Mouse (Mus musculus) intestine, embryonic 14.5 days (tissue): Measurements from ENCODE around the gene Mapk9. TPM values are rescaled to one million over a fixed set of nuclear protein-coding genes. Genes with fewer than 3 reads are reported as not detected.

Experiments
- ATAC-seq: fragments of 200-750 bp; cut with Nextera tagmentation; replicated peaks from 2 replicates; pipeline ENCODE4 v1.8.0; 2017; ENCODE audit warnings: low read depth, moderate number of reproducible peaks, moderate TSS enrichment, moderate library complexity; ENCODE audit not compliant: low FRiP score, low TSS enrichment
- DNase-seq: peaks from one replicate; pipeline ENCODE4 v3.0.0-alpha.2; 2018; ENCODE audit warnings: low spot score
- H3K27ac ChIP-seq: fragments of 300-500 bp; sonication (generic); 2 replicates; pipeline ENCODE4 v1.5.1; 2014; ENCODE audit warnings: low read depth, mild to moderate bottlenecking, control low read depth
- H3K27me3 ChIP-seq: fragments of 300-500 bp; sonication (generic); replicated peaks from 2 replicates; pipeline ENCODE4 v1.6.1; 2014; ENCODE audit warnings: low read length, control low read depth; ENCODE audit not compliant: control insufficient read depth, insufficient read depth
- H3K36me3 ChIP-seq: fragments of 300-500 bp; sonication (generic); 2 replicates; pipeline ENCODE4 v1.6.1; 2014; ENCODE audit warnings: low read length, control low read depth; ENCODE audit not compliant: control insufficient read depth, insufficient read depth
- H3K4me1 ChIP-seq: fragments of 300-500 bp; sonication (generic); replicated peaks from 2 replicates; pipeline ENCODE4 v1.6.1; 2014; ENCODE audit warnings: low read length, control low read depth, mixed read lengths; ENCODE audit not compliant: control insufficient read depth, insufficient read depth
- H3K4me2 ChIP-seq: fragments of 300-500 bp; sonication (generic); 2 replicates; pipeline ENCODE4 v1.6.1; 2014; ENCODE audit warnings: low read length
- H3K4me3 ChIP-seq: fragments of 300-500 bp; sonication (generic); 2 replicates; pipeline ENCODE4 v1.5.1; 2014; ENCODE audit warnings: low read depth, low read length, control low read depth, mixed read lengths
- H3K9ac ChIP-seq: fragments of 300-500 bp; sonication (generic); 2 replicates; pipeline ENCODE4 v1.6.1; 2014; ENCODE audit warnings: mild to moderate bottlenecking, low read length
- H3K9me3 ChIP-seq: fragments of 300-500 bp; sonication (generic); 2 replicates; pipeline ENCODE4 v1.6.1; 2016; ENCODE audit warnings: low read length, control low read depth; ENCODE audit not compliant: control insufficient read depth
- WGBS: fragments of 180-500 bp; shearing (Covaris S2); extraction: QIAGEN DNeasy Blood & Tissue Kit; methylation state at CpG from one replicate; pipeline ENCODE4 v1.1.7; 2014; 5-methylcytosine and 5-hydroxymethylcytosine counted together
- polyA plus RNA-seq: library from polyadenylated mRNA; unstranded; fragments of >200 nt; fragmentation: Nextera tagmentation; extraction: Ambion mirVana; gene quantifications from 2 replicates; pipeline ENCODE4 v1.2.1, GENCODE M21; 2014

Gene Mapk9
- polyA plus RNA-seq, 1 experiment from 2014 or later = 32.2 TPM

DNA sequence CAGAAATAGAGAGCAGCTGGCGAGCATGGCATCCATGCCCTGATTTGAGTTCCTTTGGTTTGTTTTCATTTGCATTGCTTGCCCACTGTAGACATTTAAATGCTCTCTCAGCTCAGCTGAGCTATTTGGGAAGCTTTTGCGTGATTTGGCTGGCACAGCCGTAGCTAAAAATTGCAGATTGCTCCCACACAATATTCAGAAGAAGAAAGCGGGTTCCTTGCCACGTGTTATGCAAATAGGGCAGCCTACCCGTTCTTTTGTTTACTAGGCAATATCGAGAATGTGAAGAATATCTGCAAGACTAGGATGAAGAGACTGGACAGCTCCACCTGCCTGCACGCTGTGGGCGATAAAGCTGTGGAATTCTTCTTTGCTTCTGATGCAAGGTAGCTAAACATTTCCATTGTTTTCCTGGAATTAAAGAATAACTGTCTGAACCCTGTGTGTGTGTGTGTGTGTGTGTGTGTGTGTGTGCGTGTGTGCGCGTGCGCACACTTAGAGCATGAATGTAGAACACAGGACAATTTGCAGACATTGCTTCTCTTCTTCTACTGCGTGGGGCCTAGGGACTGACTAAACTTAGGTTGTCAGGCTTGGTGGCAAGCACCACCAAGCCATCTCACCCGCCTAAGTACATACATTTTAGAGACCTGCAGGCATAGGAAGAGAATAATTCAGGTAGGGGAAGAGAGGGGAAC, 27.5 kb upstream of the Mapk9 start:
- H3K4me2 ChIP-seq = no peak overlapping the region
- no peaks in the 10 kb centered on the region for H3K9me3 ChIP-seq
- H3K27ac ChIP-seq = no peak overlapping the region
- H3K4me1 ChIP-seq = no peaks in the 10 kb centered on the region
- DNase-seq (no peak), ATAC-seq (no peak)
- peaks cover 20% of the 10 kb centered on the region for H3K36me3 ChIP-seq
- no peak overlapping the region for H3K9ac ChIP-seq
- H3K27me3 ChIP-seq = no peaks in the 10 kb centered on the region
- WGBS = 89% methylated on average over 15 of the region's 15 CpGs
- H3K4me3 ChIP-seq = no peak overlapping the region

DNA sequence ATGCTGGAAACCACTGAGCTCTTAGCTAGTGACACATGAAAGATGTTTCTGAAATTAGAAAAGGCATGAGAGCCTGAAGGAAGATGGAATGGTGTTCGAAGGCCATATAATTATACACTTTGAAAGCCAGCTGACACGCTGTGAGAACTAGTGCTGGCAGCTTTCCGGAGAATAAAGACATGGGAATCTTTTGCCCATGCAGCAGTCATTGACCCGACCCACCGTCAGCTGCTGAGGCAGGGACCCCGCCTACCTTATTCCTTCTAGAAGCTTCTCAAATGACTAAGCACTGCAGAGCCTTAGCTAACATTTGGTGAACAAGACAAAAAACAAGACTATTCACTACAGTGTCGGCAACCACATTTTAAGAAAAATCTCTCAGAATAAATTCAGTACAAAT, 26.9 kb upstream of the Mapk9 start:
- Histone ChIP-seq H3K27ac (no peak overlapping the region), H3K4me1 (no peaks in the 10 kb centered on the region), H3K36me3 (peaks cover 27% of the 10 kb centered on the region), H3K27me3 (no peaks in the 10 kb centered on the region), H3K4me2 (no peak overlapping the region), H3K9ac (no peak overlapping the region), H3K4me3 (no peak overlapping the region), H3K9me3 (no peaks in the 10 kb centered on the region)
- 91% methylated on average over 7 of the region's 7 CpGs for WGBS
- ATAC-seq = no peak
- no peak for DNase-seq

DNA sequence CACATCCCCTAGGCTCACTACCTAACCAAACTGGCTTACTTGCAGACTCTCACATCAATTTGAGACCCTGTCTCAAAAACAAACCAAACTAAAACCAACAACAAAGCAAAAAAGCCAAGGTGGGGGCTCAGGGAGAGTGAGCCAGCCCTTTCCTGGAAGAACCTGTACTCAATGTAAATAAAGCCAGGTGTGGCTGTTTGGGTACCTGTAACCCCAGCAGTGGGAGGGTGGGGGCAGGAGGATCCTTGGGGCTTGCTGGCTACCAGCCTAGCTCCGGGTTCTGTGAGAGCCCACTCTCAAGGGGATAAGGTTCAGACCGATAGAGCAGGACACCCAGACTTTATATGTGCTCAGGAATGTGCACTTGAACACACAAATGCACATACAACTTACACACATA, 25.6 kb upstream of the Mapk9 start:
- peaks cover 29% of the 10 kb centered on the region for H3K36me3 ChIP-seq
- H3K9me3 ChIP-seq = no peaks in the 10 kb centered on the region
- ATAC-seq (0 out of 2 replicates have a peak, but pooled peaks have one; percentile 23), DNase-seq (no peak)
- no peak overlapping the region for H3K4me3 ChIP-seq
- WGBS = 85% methylated on average over 2 of the region's 2 CpGs
- no peaks in the 10 kb centered on the region for H3K27me3 ChIP-seq
- no peak overlapping the region for H3K27ac ChIP-seq
- H3K4me1 ChIP-seq = no peaks in the 10 kb centered on the region
- no peak overlapping the region for H3K9ac ChIP-seq
- H3K4me2 ChIP-seq = no peak overlapping the region

DNA sequence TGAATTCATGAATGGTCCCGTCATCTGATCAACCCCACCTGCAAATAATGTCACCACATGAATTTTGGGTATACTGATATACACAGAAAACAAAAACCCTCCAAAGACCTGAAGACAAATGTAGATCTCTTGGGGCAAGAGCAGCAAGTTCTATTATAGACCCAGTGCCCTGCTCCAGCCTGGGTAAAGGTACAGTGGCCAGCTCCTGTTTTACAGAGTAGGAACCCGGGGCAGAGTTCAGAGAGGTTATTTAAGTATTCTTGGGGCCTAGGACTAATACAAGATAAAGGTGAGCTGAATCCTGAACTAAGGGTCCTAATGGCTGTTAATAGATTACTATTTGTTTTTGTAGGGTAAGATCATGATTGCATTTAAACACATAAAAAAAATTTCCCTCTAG, 25.0 kb upstream of the Mapk9 start:
- H3K9me3 ChIP-seq = no peaks in the 10 kb centered on the region
- H3K27me3 ChIP-seq = no peaks in the 10 kb centered on the region
- WGBS = 76% methylated on average over 2 of the region's 2 CpGs
- H3K36me3 ChIP-seq = peaks cover 29% of the 10 kb centered on the region
- no peaks in the 10 kb centered on the region for H3K4me1 ChIP-seq
- DNase-seq (no peak), ATAC-seq (no peak)
- no peak overlapping the region for H3K4me2 ChIP-seq
- no peak overlapping the region for H3K27ac ChIP-seq
- no peak overlapping the region for H3K9ac ChIP-seq
- H3K4me3 ChIP-seq = no peak overlapping the region

DNA sequence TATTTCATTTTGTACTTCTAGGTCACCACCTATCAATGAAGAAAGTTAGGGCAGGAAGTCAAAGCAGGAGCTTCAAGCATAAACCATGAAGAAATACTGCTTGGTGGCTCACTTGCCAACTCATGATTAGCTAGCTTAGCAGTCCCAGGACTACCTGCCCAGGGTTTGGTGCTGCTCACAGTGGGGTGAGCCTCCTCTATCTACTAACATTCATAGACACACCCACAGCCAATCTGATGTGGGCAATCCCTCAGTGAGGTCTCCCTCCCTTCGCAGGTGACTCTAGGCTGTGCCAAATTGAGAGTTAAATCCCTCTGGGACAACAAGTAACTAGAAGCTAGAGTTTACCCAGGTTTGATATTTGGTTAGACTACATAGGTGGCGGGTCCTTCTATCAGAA, 24.2 kb upstream of the Mapk9 start:
- Histone ChIP-seq H3K9me3 (no peaks in the 10 kb centered on the region), H3K27ac (no peak overlapping the region), H3K4me1 (no peaks in the 10 kb centered on the region; the same call in 1 of the 2 replicates), H3K4me2 (no peak overlapping the region), H3K4me3 (no peak overlapping the region), H3K36me3 (peaks cover 29% of the 10 kb centered on the region), H3K9ac (no peak overlapping the region), H3K27me3 (no peaks in the 10 kb centered on the region)
- ATAC-seq = no peak
- 96% methylated on average over 2 of the region's 2 CpGs for WGBS
- DNase-seq = no peak

DNA sequence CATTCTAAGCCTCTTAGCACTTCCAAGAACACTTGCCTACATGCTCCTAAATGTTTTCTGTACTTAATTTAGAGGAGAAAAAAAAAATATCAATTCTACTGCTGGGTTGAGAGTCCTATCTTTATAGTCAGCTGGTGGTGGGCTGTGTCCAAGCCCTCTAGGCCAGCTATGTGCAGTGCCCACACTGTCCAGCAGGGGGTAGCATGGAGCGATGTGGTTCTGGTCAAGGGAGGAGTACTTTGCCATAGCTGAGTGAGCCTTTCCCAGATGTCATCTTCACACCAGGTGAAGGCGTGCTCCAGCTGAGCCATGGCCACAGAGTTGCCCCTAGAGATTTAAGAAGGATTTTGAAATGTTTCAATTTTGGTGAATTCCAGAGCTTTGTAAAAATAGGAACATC, 21.7 kb upstream of the Mapk9 start:
- peak; percentile 82 for DNase-seq
- 63% methylated on average over 2 of the region's 2 CpGs for whole genome bisulfite sequencing
- Histone ChIP-seq H3K9me3 (no peaks in the 10 kb centered on the region), H3K9ac (no peak overlapping the region), H3K4me3 (no peak overlapping the region), H3K4me2 (no peak overlapping the region), H3K4me1 (peaks cover 10% of the 10 kb centered on the region), H3K36me3 (peaks cover 21% of the 10 kb centered on the region), H3K27me3 (no peaks in the 10 kb centered on the region), H3K27ac (no peak overlapping the region)
- ATAC-seq = no peak

DNA sequence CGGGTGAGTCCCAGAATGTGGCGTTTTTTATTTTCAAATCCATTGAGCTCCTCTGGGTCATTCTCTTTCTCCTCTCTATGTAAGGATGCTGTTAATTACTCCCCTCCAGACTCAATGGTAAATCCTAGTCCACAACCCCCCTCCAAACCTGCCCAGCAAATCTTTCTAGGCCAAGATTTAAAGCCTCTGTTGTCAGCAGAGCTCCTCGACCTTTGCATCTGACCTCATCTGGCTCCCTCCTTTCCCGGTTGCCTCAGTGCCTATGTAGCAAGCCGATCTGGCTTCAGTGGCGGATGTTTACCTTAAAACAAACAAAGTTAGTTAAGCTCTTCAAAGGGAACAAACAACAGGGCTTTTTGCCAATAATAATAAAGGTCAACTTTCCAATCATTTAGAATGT, 19.3 kb upstream of the Mapk9 start:
- Histone ChIP-seq H3K9ac (no peak overlapping the region), H3K4me2 (no peak overlapping the region), H3K4me1 (peaks cover 12% of the 10 kb centered on the region), H3K27ac (no peak overlapping the region), H3K36me3 (peaks cover 17% of the 10 kb centered on the region), H3K27me3 (no peaks in the 10 kb centered on the region), H3K9me3 (no peaks in the 10 kb centered on the region), H3K4me3 (no peak overlapping the region)
- no peak for ATAC-seq
- DNase-seq = no peak
- 24% methylated on average over 6 of the region's 6 CpGs for WGBS

DNA sequence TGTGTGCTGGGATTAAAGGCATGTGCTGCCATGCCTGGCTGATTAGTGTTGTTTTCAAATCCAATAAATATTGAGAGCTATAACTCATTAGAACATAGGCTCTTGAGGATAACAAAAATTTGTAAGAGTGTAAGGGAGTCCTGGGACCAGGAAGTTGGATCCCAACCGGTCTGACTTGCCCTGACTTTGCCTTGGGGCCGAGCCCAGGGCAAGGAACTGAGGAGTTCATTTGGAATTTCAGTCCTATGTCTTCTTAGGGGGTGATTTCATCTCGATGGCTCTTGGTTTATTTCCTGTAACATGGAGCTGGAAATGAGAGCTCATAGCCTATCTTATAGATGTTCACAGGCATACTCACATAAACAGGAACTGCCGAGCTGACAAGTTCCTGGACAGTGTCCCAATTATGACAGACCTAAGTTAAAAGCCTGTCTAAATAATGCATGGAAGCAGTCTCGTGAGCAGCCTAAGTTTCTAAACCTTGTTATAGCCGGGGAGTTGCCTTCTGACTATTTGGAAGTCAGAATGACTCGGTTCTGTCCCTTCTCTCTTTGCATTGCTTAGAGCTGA, 17.3 kb upstream of the Mapk9 start:
- peaks cover 12% of the 10 kb centered on the region for H3K4me1 ChIP-seq
- ATAC-seq (no peak; the same call in 1 of the 2 replicates), DNase-seq (no peak)
- H3K4me3 ChIP-seq = no peak overlapping the region
- peak overlapping the region; percentile 7 for H3K4me2 ChIP-seq
- no peaks in the 10 kb centered on the region for H3K27me3 ChIP-seq
- peaks cover 19% of the 10 kb centered on the region for H3K36me3 ChIP-seq
- H3K27ac ChIP-seq = peak overlapping the region; percentile 43; the same call in 1 of the 2 replicates
- 32% methylated on average over 7 of the region's 7 CpGs for WGBS
- H3K9me3 ChIP-seq = no peaks in the 10 kb centered on the region
- no peak overlapping the region for H3K9ac ChIP-seq

DNA sequence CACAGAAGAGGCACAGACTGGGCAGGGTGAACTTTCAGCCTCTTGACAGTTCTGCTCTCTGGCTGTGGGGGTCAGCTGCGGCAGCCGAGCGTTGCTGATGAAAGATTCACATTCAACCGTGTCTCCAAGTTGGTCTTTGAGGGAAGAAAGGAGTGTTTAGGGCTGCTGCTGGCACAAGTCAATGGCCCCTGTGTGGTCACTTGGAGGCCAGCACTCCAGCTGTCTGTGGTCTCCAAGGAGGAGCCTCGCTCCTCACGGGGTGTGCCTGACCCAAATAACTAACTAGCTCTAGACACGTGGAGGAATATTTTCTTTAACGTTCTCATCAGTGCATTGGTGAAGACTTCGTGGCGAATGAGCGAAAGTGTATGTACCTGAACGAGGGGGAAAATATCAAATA, 14.6 kb upstream of the Mapk9 start:
- Histone ChIP-seq H3K27ac (no peak overlapping the region), H3K4me3 (no peak overlapping the region), H3K27me3 (no peaks in the 10 kb centered on the region), H3K36me3 (peaks cover 30% of the 10 kb centered on the region), H3K4me1 (peaks cover 12% of the 10 kb centered on the region), H3K4me2 (no peak overlapping the region), H3K9me3 (no peaks in the 10 kb centered on the region), H3K9ac (no peak overlapping the region)
- 82% methylated on average over 12 of the region's 12 CpGs for WGBS
- no peak for DNase-seq
- ATAC-seq = no peak
